Mouse (Mus musculus) forebrain, embryonic 13.5 days (tissue): ENCODE results near the gene 1700001P01Rik. TPM values are rescaled to one million over a fixed set of nuclear protein-coding genes. Genes with fewer than 3 reads are reported as not detected.

Experiments used
- ATAC-seq: fragments of 200-750 bp; cut with Nextera tagmentation; 2 replicates; pipeline ENCODE4 v1.8.0; 2017
- H3K27ac ChIP-seq: fragments of 300-500 bp; sonication (generic); 2 replicates; pipeline ENCODE4 v1.5.1; 2015; ENCODE audit warnings: inconsistent platforms, mild to moderate bottlenecking, moderate library complexity
- H3K27me3 ChIP-seq: fragments of 300-500 bp; sonication (generic); 2 replicates; pipeline ENCODE4 v1.6.1; 2015; ENCODE audit warnings: mild to moderate bottlenecking, inconsistent platforms
- H3K36me3 ChIP-seq: fragments of 300-500 bp; sonication (generic); 2 replicates; pipeline ENCODE4 v1.6.1; 2015; ENCODE audit warnings: mild to moderate bottlenecking, inconsistent platforms; ENCODE audit not compliant: poor library complexity, severe bottlenecking
- H3K4me1 ChIP-seq: fragments of 300-500 bp; sonication (generic); 2 replicates; pipeline ENCODE4 v1.6.1; 2015; ENCODE audit warnings: inconsistent platforms
- H3K4me2 ChIP-seq: fragments of 300-500 bp; sonication (generic); 2 replicates; pipeline ENCODE4 v1.6.1; 2015; ENCODE audit warnings: inconsistent platforms, mild to moderate bottlenecking, moderate library complexity
- H3K4me3 ChIP-seq: fragments of 300-500 bp; sonication (generic); 2 replicates; pipeline ENCODE4 v1.5.1; 2015; ENCODE audit warnings: mild to moderate bottlenecking, inconsistent platforms
- H3K9ac ChIP-seq: fragments of 300-500 bp; sonication (generic); 2 replicates; pipeline ENCODE4 v1.6.1; 2015; ENCODE audit warnings: mild to moderate bottlenecking, inconsistent platforms
- H3K9me3 ChIP-seq: fragments of 300-500 bp; sonication (generic); replicated peaks from 2 replicates; pipeline ENCODE4 v1.6.1; 2016; ENCODE audit warnings: inconsistent platforms
- WGBS: fragments of 180-500 bp; shearing (Covaris S2); methylation state at CpG from one replicate; pipeline ENCODE4 v1.1.7; 2015; 5-methylcytosine and 5-hydroxymethylcytosine counted together
- polyA plus RNA-seq: library from polyadenylated mRNA; unstranded; fragments of >200 nt; fragmentation: Nextera tagmentation; extraction: Ambion mirVana; gene quantifications from 2 replicates; pipeline ENCODE4 v1.2.1, GENCODE M21; 2015

Gene 1700001P01Rik
- polyA plus RNA-seq, 1 experiment from 2014 or later = 0.76 TPM

GRCm38 (mm10) chr11:97781832-97782563 is 6.3 kb upstream of the 1700001P01Rik start, which contains the start of gene Rpl23:
Rpl23 (minus strand) TSS chr11:97782437.
- Histone ChIP-seq H3K27me3 (no peaks in the 10 kb centered on the region), H3K27ac (peak within 1 kb of the TSS; percentile 93), H3K9ac (peak within 1 kb of the TSS; percentile 99), H3K4me3 (peak within 1 kb of the TSS; percentile 96), H3K4me1 (peaks cover 35% of the 10 kb centered on the region), H3K9me3 (no peaks in the 10 kb centered on the region), H3K4me2 (peak within 1 kb of the TSS; percentile 90), H3K36me3 (peaks cover 40% of the 10 kb centered on the region)
- peak; percentile 95 for ATAC-seq
- under 1% methylated on average over 67 of the region's 67 CpGs for WGBS

DNA sequence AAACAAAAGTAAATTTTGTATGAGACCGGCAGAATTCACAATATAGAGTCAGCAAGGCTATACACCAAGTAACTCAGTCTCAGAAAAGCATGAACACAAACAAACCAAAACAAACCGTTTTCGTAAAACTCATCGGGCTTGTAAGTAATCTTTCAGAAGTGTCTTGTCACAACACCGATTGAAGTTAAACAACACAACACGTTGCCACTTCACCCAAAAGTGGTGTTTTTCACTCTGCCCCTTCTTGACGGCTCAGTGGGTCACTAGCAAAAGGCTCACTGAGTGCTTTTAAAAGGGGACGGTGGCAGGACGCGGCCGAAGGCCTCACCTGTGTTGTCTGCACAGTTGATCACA is 5.7 kb upstream of the 1700001P01Rik start:
- peak overlapping the region; percentile 96 for H3K4me3 ChIP-seq
- H3K9me3 ChIP-seq = no peaks in the 10 kb centered on the region
- peaks cover 45% of the 10 kb centered on the region for H3K36me3 ChIP-seq
- H3K27ac ChIP-seq = peak overlapping the region; percentile 93
- H3K9ac ChIP-seq = peak overlapping the region; percentile 99
- WGBS = 2% methylated on average over 11 of the region's 11 CpGs
- no peak for ATAC-seq
- no peaks in the 10 kb centered on the region for H3K27me3 ChIP-seq
- H3K4me1 ChIP-seq = peaks cover 35% of the 10 kb centered on the region
- H3K4me2 ChIP-seq = peak overlapping the region; percentile 90

- Histone ChIP-seq H3K4me2 (peak overlapping the region; percentile 90), H3K36me3 (peaks cover 57% of the 10 kb centered on the region), H3K27ac (no peak overlapping the region), H3K27me3 (no peaks in the 10 kb centered on the region), H3K4me1 (peaks cover 35% of the 10 kb centered on the region), H3K4me3 (peak overlapping the region; percentile 96), H3K9me3 (no peaks in the 10 kb centered on the region), H3K9ac (0 out of 2 replicates have a peak overlapping the region, but pooled peaks have one; percentile 37)
- 84% methylated on average over 2 of the region's 2 CpGs for WGBS
- no peak for ATAC-seq
Observed at GRCm38 (mm10) chr11:97779968-97780701, 4.4 kb upstream of the 1700001P01Rik start.

DNA sequence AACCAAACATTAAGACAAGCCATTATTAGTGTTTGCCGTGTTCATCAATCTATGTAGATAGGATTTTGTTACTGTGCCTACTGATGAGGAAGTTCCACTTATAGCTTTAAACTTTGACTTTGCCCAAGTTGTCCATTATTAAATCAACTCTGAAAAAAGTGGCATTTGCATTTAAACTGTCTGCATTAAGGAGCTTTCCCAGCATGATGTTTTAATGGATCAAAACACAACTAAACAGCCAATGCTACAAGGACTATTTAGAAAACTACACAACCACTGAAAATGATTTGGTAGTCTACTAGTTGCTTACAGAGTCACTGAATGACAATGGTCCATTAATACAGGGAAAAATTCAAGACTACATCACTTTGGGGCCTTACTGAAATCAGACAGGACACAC is 3.2 kb upstream of the 1700001P01Rik start:
- H3K27me3 ChIP-seq = no peaks in the 10 kb centered on the region
- H3K27ac ChIP-seq = no peak overlapping the region
- no peak for ATAC-seq
- no peak overlapping the region for H3K9ac ChIP-seq
- H3K4me1 ChIP-seq = peaks cover 35% of the 10 kb centered on the region
- WGBS = 92% methylated on average over 1 of the region's 1 CpGs
- peaks cover 65% of the 10 kb centered on the region for H3K36me3 ChIP-seq
- H3K9me3 ChIP-seq = no peaks in the 10 kb centered on the region
- H3K4me2 ChIP-seq = no peak overlapping the region
- no peak overlapping the region for H3K4me3 ChIP-seq

GRCm38 (mm10) chr11:97777129-97777529 is 1.4 kb upstream of the 1700001P01Rik start:
- H3K4me1 ChIP-seq = peaks cover 27% of the 10 kb centered on the region
- H3K36me3 ChIP-seq = peaks cover 65% of the 10 kb centered on the region
- no peak overlapping the region for H3K4me3 ChIP-seq
- H3K9ac ChIP-seq = no peak overlapping the region
- WGBS = 45% methylated on average over 2 of the region's 2 CpGs
- ATAC-seq = no peak
- no peaks in the 10 kb centered on the region for H3K9me3 ChIP-seq
- H3K27ac ChIP-seq = no peak overlapping the region
- no peak overlapping the region for H3K4me2 ChIP-seq
- H3K27me3 ChIP-seq = no peaks in the 10 kb centered on the region

- peaks cover 65% of the 10 kb centered on the region for H3K36me3 ChIP-seq
- 60% methylated on average over 5 of the region's 5 CpGs for WGBS
Observed at GRCm38 (mm10) chr11:97776497-97777128, 895 bp upstream of the 1700001P01Rik start.

GRCm38 (mm10) chr11:97775186-97775585 is 532 bp downstream of the 1700001P01Rik start:
- no peak overlapping the region for H3K27ac ChIP-seq
- no peak overlapping the region for H3K9ac ChIP-seq
- H3K36me3 ChIP-seq = peaks cover 55% of the 10 kb centered on the region
- H3K4me3 ChIP-seq = no peak overlapping the region
- H3K4me1 ChIP-seq = peaks cover 13% of the 10 kb centered on the region
- no peaks in the 10 kb centered on the region for H3K27me3 ChIP-seq
- H3K4me2 ChIP-seq = no peak overlapping the region
- no peak for ATAC-seq
- H3K9me3 ChIP-seq = no peaks in the 10 kb centered on the region
- WGBS = 73% methylated on average over 13 of the region's 13 CpGs

More at GRCm38 (mm10) chr11:97776497-97777128, 895 bp upstream of the 1700001P01Rik start:
- Histone ChIP-seq H3K4me2 (no peak overlapping the region), H3K4me3 (no peak overlapping the region), H3K27ac (no peak overlapping the region), H3K9me3 (no peaks in the 10 kb centered on the region), H3K4me1 (peaks cover 27% of the 10 kb centered on the region), H3K27me3 (no peaks in the 10 kb centered on the region), H3K9ac (no peak overlapping the region)
- no peak for ATAC-seq

DNA sequence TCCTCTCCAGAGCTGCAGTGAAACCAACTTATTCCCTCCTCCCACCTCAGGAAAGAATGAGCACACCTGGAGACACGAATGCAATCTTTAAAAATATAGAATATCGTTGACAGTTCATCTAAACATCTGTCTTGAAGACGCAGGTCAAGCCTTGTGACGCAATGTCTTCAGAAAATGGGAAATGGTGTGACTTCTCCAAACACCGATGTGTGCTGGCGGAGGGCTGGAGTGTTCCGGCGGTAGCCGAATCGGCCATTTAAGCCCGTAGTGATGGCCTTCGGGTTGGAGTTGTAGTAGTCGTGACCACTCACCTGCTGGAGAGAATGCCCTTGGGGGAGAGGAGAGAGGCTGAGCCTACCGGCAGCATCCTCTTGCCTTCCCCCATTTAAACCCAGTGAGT is 4.3 kb downstream of the 1700001P01Rik start:
- ATAC-seq = no peak
- H3K27ac ChIP-seq = no peak overlapping the region
- no peak overlapping the region for H3K9ac ChIP-seq
- no peak overlapping the region for H3K4me2 ChIP-seq
- peaks cover 19% of the 10 kb centered on the region for H3K36me3 ChIP-seq
- H3K27me3 ChIP-seq = no peaks in the 10 kb centered on the region
- WGBS = 86% methylated on average over 14 of the region's 14 CpGs
- H3K9me3 ChIP-seq = no peaks in the 10 kb centered on the region
- peaks cover 4% of the 10 kb centered on the region; the same call in 1 of the 2 replicates for H3K4me1 ChIP-seq
- H3K4me3 ChIP-seq = no peak overlapping the region

DNA sequence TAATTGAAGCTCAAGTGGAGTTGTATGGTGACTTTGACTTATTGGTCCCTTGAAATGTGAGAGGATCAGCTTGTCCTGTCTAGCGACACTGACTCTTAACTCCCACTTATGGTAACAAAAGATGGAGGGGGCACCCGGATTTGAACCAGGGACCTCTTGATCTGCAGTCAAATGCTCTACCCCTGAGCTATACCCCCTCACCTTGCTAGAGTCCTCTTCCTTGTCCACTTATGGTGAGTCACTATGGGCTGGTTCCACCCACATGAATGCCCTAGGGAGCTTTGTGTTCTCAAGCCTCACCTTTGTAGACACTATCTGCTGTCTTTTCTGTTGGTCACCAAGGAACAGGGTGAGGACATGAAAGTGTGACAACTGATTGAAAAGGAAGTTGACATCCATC is 6.0 kb downstream of the 1700001P01Rik start:
- Histone ChIP-seq H3K4me3 (no peak overlapping the region), H3K4me1 (peaks cover 17% of the 10 kb centered on the region), H3K27ac (no peak overlapping the region), H3K9me3 (no peaks in the 10 kb centered on the region), H3K36me3 (peaks cover 5% of the 10 kb centered on the region; the same call in 1 of the 2 replicates), H3K4me2 (no peak overlapping the region), H3K27me3 (no peaks in the 10 kb centered on the region), H3K9ac (no peak overlapping the region)
- WGBS = 33% methylated on average over 2 of the region's 2 CpGs
- ATAC-seq = no peak

GRCm38 (mm10) chr11:97766154-97766881 is 9.4 kb downstream of the 1700001P01Rik start, which contains the start of gene Cwc25:
Cwc25 (minus strand) TSS chr11:97766556.
- under 1% methylated on average over 38 of the region's 38 CpGs for WGBS
- H3K27me3 ChIP-seq = no peaks in the 10 kb centered on the region
- H3K4me3 ChIP-seq = peak within 1 kb of the TSS; percentile 95
- peak within 1 kb of the TSS; percentile 83 for H3K27ac ChIP-seq
- peaks cover 26% of the 10 kb centered on the region for H3K36me3 ChIP-seq
- no peaks in the 10 kb centered on the region for H3K9me3 ChIP-seq
- H3K9ac ChIP-seq = peak within 1 kb of the TSS; percentile 94
- ATAC-seq = peak; percentile 96
- peaks cover 20% of the 10 kb centered on the region for H3K4me1 ChIP-seq
- peak within 1 kb of the TSS; percentile 92 for H3K4me2 ChIP-seq

DNA sequence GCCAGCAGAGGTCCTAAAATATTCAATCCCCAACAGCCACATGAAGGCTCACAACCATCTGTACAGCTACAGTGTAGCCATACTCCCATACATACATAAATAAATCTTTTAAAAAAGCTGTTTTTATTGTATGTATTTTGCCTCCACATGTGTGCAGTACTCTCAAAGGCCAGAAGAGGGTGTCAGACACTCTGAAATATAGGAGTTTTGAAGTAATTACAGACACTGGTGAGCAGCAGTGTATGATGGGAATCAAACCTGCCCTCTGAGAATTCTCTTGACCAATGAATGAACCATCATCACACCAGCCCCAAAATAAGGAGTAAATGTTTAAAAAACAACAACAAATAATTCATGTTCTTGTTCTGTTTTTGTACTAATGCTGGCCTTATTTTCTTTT is 14.1 kb downstream of the 1700001P01Rik start:
- no peak overlapping the region for H3K27ac ChIP-seq
- H3K9me3 ChIP-seq = no peaks in the 10 kb centered on the region
- ATAC-seq = no peak
- peaks cover 16% of the 10 kb centered on the region for H3K4me1 ChIP-seq
- H3K36me3 ChIP-seq = peaks cover 63% of the 10 kb centered on the region
- H3K4me3 ChIP-seq = no peak overlapping the region
- no peak overlapping the region for H3K4me2 ChIP-seq
- no peak overlapping the region for H3K9ac ChIP-seq
- H3K27me3 ChIP-seq = no peaks in the 10 kb centered on the region
